Mouse (Mus musculus) frontal cortex, adult 2 months (tissue): ENCODE measurements around the gene Samd8. TPM values are rescaled to one million over a fixed set of nuclear protein-coding genes. Genes with fewer than 3 reads are reported as not detected.

ENCODE experiments used
- DNase-seq, 2 experiments: peaks; one replicate each; pipeline ENCODE4 v3.0.0; 2022; ENCODE audit warnings: low spot score in 1 of 2; ENCODE audit errors: extremely low spot score in 1 of 2
- polyA plus RNA-seq: library from polyadenylated mRNA; depleted of rRNA; stranded (reverse); fragments of >200 nt; gene quantifications from 2 replicates; pipeline ENCODE4 v1.2.3, GENCODE M21; 2012; rRNA removed

The Samd8 gene
- polyA plus RNA-seq = 34.1 and 40.5 TPM in 2 replicates

DNA sequence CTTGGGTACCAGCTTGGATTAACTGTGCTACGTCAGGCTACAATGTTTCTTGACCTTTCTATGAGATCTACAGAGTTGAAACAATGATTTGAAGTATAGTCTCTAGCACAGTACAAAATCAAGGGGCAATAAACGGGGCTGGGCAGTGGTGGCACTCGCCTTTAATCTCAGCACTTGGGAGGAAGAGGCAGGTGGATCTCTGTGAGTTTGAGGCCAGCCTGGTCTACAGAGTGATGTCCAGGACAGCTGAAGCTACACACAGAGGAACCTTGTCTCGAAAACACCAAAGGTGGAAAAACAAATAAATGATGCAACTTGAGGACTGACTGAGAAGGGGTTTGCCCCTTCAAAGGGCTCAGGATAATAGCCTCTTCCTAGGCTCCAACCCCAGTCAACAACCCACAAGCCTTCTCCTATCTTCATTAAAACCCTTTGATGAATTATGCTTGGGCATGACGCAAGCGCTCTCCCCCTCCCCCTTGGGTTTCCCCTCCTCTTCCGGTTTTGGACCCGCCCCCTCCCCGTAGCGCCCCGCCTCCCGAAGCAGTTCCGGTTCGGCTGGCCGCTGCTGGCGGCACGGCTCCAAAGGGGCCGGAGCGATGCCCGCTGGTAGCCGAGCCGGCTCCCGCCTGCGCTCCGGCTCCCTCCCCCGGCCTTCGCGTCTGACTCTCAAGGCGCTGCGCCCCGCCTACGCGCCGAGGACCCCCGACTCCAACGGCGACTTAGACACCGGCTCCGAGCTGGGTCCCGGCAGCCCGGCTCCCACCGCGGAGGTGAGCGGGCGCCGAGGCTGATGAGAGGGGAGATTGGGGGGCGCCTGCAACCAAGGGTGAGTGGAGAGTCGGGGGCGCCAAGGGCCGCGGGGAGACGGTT is at the start of gene Samd8:
Gene Samd8, plus strand, starts transcription at position 524 of the 873 bp plus-strand sequence.
- peak; percentile 61 to 87 for DNase-seq

DNA sequence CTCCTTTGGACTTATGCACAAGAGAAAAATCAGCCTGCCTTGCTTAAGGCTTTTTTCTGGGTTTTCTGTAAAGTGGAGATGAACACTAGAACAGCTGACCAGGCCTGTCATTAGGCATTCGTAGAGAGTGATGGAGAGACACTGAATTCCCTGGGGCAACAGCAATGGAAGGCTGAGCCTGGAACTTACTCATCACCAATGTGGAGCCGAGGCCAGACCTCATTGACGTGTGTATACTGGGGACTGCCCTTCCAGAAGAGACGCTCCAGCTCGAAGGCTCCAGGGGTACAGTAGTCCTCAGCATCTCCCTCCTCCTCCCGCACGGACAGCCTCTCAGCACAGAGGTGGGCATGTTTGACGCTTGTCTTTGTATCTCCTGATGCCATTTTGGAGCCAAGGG is 47.6 kb upstream of the Samd8 start:
- DNase-seq = no peak

DNA sequence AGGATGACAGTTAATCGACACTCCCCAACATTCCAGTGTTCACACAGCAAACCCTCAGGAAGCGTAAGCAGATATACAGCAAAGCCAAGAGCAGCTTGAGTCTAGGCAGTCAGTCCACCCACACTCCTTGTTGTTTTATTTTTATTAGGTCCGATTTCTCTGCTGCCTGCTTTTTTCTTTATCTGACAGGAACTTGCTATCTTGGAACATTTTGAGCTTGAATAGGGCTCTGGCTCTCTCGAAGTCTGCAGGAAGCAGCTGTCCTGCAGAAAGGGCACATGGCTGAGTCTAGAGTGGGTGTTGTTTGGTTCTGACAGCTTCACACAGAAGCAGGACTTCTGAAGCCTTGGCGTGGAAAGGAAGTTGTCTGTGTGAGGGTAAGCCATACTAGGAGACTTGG is 47.1 kb upstream of the Samd8 start:
- DNase-seq = no peak

DNA sequence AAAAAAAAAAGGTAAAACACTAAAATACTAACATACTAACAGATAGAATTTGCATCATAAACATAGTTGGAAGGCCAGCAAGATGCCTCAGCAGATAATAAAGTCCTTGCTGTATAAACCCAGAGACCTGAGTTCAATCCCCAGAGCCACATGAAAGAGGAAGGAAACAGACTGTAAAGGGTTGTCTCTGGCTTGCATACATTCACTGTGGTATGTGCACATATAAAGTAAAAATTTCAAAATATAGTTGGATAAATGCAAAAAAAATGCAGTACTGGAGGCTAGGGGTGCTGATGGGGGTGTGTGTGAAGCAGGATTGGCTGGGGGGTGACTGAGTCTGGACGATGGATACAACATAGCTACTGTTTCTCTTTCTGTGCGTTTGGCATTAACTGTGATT is 44.9 kb upstream of the Samd8 start:
- no peak for DNase-seq

DNA sequence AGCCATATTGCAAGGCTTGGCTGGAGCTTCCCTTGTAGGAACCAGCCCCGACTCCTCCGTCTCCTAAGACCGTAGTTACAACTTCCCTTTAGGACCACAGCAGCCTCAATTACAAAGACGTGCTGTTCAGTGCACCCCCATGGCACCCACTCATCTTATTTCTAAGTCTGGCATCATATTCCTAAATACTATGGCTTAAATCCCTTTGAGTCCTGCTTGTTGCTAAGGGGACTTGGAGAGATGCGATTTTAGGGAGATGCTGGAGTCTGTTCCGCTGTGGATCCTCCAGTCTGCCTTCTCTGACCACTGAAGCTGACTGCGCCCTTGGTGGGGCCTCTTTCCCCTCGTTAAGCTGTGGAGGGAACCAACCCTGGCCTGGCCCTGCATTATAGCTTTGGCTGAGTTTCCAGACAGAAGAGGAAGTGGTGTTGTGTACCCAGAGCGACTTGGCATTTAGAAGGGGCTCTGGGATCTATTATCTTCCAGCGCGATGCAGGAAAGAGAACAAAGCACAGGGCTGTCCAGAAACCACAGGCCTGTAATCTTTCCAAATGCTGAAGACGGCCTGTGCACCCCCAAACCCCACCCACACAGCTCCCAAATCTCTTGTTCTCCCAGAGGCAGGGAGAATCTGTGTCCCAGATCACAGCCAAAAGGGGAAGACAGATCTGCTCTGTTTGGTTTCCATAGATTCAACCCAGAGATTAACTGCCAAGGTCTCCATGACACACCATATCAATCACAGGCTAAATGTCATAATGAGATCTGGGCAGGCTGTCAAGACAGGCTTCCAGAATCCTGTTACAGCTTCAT is 43.4 kb upstream of the Samd8 start:
- peak; percentile 38 to 51 for DNase-seq

DNA sequence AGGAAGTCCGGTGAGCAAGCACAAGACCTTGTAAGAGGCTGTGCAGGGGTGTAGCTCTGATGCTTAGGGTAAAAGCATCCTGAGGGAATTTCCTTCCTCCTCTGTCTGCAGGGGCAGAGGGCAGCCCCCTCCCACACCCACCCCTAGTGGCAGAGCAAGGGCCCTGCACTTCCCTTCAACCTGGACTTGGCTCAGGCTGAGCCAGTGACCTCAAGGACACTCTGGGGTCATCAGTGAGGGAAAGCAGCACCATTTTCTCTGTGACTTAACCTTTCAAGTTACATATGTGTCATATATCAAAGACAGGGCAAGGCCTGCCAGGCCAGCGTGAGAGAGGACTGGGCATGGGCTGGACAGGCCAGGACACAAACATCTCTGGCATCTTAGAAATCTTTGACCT is 40.8 kb upstream of the Samd8 start:
- no peak for DNase-seq

DNA sequence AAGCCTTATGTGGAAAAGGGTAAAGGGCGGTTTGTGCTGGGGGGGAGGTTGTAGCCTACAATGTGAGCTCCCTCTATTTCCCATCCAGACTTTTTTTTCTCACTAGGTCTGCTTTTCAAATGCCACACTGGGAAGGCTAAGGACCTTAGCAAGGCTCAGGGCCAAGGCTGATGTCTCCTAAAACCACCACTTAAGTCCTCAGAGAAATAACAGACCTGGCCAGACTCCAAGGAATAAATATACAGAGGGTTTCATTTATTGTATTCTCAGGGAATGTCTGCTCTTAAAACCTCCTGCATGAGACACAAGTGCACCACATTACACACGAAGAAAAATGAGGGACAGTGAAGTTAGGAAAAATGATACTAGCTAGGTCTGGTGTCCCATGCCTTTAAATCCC is 39.1 kb upstream of the Samd8 start:
- DNase-seq = no peak

DNA sequence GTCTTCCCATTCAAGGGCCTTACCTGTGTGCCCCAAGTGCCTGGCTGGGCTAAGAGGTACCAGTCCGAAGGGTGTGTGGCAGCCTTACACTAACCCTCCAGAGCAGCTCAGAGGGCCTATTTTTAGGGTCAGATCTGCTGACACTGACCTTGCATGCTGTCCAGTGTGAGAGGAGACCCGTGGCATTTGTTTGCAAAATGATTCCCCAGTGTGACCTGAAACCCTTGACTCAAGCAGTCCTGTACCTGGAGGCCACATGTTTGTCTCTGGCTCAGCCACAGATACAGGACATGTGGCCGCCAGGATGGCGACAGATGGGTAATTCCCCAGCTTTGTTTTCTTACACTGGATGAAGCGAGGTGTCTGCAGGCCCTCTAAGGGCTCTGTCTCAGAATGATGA is 35.8 kb upstream of the Samd8 start, which contains the start of gene Dupd1:
Gene Dupd1, minus strand, starts transcription at position 91 of the 400 bp plus-strand sequence.
- DNase-seq = no peak

DNA sequence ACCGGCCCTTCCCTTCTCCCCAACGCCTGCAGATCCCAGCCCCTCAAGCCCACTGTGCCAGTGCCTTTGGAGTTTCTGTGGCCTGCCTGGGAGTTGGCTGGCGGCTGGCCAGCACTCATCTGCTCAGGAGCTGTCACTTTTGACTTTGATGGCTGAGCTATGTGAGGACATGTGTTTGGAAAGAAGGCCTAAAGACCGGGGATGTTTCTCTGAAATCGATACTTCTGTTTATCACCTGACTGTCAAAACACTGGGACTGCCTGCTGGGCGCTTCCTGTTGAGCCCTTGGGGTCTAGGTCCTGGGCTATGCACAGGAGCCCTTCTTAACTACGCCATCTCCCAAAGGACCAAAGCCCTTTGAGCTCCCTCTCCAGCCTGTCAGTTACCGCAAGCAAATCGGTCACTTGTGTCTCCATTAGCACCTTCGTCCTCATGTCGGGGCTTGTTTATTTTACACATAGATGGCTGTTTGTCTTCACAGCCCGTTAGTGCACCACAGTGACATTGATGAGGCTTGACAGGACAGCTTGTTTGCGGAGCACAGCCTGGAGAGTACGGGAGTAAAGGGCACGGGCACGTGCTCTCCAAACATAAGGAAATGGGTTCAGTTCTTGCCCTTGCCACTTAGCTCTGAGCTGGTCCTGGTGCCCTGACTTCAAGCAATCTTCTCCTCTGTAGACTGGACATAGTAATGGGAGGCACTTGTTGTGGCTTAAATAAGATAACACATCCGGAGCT is 30.5 kb upstream of the Samd8 start:
- DNase-seq = no peak

DNA sequence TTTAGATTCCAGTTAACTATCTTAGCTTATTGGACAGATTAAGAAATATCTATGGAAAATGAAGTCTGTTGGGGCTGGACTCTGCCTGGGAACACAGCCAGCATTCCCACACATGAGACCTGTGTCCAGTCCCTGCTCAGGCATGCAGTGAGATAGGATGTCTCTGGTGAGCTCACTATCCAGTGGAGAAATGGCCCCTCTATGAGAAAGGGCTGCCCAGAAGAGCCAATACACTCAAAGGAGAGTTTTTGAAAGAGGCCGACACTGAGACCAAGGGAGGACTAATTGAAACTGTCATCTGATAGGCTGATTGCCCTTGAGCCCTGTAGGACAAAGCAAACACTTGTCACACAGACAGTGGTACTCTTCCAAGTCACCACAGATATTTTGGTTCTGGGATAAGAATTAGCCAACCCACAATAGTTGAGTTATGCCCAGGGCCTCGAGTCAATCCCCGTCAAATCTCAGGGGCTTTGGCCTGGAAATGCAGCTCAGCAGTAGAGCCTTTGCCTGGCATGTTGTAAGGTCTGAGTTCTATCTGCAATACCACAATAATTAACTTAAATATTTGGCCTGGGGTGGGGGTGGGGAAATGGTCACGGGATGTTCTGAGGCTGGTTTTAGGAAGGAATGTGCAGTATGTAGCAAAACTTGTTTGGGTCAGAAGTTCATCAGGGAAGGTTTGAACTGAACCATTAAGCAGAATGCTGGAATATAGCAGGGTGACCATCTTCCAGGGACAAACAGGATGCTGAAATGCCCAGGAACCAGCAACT is 29.7 kb upstream of the Samd8 start:
- no peak for DNase-seq

DNA sequence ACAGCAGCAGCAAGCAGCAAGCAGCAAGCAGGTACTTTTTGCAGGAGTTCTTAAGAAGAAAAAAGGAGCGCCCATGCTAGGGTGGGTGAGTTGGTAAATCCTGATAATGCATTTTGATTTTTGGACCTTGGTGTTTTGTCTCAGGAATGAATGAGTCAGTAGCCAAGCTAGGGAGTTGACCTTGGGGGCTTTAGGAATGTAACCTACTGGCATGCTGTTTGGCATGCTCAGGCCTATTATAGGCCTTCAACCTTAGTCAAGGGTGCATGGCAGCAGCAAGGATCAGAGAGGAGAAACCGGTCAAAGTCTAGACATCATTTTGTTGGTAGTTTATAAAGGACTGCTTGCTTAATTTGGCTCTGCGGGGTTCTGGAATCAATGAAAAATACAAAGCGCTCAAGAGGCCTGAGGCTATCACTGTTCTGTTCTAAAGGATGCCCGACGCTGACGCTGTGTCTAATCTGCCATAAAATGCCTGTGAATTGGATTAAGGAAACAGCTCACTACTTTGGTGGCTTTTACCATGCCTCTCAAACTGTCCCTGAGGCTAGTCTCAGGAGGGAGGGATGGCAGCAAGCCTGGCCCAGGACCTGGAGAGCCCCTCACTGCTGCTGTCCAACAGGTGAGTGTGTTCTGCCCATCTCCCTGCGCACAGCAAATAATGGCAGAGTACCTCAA is 28.2 kb upstream of the Samd8 start:
- DNase-seq = no peak

DNA sequence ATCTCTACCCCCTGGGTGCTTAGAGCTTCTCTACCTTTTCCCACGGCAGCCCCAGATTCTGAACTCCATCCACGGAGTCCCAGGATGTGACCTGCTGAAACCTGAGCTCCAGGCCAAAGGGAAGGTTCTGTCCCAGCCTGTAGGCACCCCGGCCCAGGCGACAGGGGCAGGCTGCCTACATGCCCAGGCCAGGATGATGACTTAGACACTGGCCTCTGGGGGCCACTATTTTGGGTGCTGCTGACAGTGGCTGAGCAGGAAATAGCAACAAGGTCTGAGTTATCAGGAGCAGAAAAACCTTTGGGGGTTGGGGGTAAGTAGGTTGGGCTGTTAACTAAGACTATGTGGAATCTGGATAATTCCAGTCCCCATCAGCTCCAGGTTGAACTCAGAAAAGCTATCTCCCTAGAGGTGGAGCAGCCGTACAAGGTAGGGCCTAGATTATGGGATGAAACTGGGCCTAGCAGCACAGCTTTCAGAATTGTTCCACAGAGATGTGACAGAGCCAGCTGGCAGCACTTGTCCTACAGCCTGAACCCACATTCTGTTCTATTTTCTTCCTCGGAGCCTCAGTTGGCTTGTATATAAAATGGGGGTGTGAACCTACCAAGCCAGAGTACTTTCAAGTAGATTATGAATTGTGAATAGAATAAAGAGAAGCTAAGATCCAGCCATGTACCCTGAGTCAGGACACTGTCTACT is 21.1 kb upstream of the Samd8 start:
- peak; percentile 46 to 63 for DNase-seq

DNA sequence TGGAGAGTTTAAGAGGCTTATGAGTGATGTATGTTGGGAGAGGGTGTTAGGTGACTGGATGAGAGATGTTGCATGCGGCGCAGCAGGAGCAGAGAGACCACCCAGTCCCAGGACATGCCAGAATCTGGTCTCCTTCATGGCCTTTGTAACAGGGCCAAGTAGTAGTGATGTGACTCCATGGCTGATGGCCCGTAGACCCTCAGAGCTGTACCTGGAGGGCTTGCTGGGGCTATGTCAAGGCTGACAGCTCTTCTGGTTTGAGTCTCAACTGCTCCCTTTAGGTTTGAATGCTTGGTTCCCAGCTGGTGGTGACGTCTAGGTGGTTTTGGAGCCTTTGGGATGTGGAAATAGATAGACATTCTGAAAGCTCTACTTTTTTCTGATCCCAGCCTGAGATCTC is 20.4 kb upstream of the Samd8 start:
- DNase-seq = no peak

DNA sequence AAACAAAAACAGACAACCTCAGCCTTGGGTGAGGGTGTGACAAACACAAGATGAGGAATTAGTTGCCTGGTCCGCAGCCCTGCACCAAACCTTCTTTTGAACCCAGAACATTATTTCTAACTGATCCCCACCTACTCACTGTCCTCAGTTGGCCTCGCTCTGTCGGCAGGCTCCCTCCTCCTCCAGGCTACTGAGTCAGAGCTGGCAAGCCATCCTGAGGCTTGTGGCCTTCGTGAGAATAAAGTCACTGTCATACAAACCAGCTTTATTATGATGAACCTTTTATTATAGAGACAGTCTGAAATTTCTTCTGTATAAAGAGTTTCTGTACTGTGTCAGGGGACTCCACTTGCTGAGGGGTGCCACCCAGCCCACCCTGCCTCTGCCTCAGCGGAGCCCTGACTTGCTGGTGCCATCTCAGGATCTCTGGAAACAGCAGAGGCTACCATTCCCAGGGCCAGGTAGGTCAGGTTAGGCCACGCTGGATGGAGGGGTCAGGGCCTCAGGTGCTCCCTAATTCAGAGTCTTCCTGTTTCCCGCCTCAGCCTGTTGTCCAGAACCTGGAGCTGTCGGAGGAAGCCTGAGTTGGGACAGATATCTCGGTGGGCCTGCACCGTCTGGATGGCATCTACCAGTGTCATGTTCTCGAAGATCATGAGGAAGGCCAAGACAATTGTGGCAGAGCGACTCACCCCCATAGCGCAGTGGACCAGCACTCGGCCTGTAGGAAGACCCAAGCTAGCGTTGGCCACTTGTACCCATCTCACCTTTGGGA is 17.0 kb upstream of the Samd8 start:
- peak in 1 of 2 experiments; percentile 45 for DNase-seq

DNA sequence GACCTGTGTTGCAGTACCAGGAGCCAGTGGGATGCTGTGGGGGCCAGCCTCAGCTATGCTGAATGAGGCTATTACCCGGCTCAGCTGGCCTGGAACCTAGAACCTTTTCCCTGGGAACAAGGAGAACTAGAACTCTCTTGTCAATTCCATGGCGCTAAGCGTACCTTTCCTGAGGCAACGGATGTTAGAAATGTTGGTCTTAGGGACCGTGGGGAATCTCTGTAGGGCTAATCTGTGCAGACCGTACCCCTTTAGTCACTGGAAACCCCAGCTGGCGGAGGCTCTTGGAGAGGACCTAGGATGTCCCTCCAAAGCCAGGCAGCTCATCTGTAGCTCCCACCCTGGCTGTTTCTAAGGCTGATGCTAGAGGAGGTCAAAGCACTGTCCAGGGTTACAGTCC is 10.0 kb upstream of the Samd8 start:
- no peak for DNase-seq

DNA sequence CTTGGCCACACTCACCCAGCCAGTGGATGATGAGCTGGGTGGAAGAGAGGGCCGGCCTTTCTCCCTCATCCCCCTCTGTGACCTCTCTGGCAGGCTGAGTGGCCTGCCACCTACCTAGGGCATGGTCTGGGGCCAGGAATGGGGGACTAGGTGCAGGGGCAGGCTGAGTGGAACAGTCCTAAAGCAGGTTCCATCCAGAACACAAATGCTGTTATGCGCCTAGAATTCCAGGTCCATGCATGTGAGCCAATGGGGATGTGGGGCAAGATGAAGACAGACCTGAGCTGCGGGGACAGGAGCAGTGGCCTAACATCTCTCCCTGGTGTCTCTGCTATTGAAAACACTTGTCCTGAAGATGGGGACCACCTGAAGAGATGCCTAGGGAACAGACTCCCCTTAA is 9.0 kb upstream of the Samd8 start:
- DNase-seq = no peak

DNA sequence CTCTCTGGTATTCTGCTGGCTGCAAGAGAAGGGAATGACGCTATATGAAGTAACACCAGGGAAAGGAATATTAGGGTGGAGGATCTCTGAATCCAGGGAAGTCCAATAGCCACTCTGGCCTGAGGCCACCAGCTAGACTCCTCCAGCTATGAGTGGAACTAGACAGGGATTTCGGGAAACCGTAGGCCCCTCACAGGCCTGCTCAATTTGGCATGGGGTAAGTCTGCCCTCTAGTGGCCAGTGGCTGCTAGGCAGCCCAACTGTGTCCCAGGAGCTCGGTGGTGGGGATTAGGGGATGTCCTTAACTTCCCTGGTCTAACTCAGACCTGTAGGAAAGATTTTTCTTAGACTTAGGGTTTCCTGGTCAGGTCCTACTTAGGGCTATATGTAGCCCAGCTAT is 8.5 kb upstream of the Samd8 start:
- peak in 1 of 2 experiments; percentile 92 for DNase-seq

DNA sequence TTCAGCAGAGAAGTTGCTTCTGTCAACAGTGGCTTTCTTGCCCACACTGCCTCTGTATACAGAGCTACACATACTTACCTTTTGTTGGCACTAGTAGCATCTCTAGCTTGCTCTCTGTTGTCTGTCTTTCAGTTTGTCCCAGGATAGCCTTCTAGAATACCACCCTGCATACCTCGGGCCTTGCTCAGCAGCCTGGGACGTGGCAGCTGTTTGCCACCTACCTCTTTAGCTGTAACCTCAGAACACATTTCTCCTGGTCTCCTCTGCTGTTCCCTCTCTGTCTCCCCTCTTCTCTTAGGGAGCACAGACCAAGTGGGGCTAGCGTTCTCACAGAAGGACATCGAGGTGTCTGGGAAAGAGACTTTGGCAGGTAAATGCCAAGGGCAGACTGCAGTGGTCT is 7.9 kb upstream of the Samd8 start:
- DNase-seq = no peak
